Mouse (Mus musculus): Measurements from ENCODE around the gene Spef1. TPM values are rescaled to one million over a fixed set of nuclear protein-coding genes. Genes with fewer than 3 reads are reported as not detected.

Spef1 gene
- polyA plus RNA-seq, 1 experiment from 2014 or later, result 1.1 TPM

DNA sequence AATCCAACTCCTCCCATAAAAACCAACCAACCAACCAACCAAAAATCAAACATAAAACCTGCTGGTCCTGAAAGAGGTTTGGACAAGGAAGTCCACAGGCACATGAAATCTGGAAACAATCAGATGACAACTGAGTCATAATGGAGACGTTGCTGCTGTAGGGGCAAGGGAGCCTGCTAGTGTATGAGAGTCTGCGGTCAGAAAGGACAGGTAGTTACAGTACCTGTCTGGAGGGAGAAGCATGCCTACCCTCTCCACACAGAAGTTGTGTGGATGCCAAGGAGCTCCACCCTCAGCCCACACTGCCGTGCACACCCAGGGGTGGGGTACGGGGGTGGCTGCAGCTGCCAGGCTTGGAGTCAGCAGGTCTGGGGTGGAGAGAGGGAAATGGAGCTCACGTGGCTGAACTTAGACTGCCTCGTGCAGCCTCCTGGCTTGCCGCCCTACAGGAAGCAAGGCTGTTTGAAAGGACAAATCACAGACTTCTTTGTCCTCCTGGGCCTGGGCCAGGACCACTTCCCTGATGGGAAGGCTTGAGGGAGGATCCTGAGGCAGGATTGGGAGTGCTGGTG lies 17.4 kb upstream of the Spef1 start:
- peak overlapping the region; percentile 95 for H3K27ac ChIP-seq
- H3K9ac ChIP-seq, result peak overlapping the region; percentile 49
- WGBS (ENCODE audit: insufficient replicate concordance), result 42% methylated on average over 7 of the region's 7 CpGs
- peaks cover 79% of the 10 kb centered on the region for H3K4me1 ChIP-seq
- peaks cover 37% of the 10 kb centered on the region for H3K36me3 ChIP-seq
- H3K4me3 ChIP-seq, result no peak overlapping the region
- no peaks in the 10 kb centered on the region for H3K27me3 ChIP-seq (replicated peaks)
- no peaks in the 10 kb centered on the region for H3K9me3 ChIP-seq (replicated peaks)
- ATAC-seq, result peak; percentile 42
- H3K4me2 ChIP-seq, result peak overlapping the region; percentile 59

DNA sequence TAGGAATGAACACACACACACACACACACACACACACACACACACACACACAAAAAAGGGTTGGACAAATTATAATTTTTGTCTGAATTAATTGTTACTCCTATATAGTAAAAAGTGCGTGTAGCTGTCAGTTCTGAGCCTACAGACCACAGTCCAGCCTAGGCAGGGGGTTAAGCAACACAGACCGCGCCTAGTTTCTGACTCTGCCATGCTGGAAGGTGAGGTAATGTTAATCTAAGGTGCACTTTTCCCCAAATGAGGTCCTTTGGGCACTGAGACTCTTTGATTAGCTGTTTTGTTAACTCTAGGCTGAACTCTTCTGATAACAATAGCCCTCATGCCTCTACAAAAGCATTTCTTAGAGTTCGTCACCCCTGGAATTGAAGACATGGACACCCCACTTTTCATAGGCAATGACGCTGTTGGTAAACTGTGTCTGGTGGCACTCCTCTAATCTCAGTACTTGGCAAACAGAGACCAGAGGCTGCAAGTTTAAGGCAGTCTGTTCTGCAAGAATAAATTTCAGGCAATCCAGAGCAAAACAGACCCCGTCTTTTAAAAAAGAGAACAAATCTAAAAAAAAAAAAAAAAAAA lies 16.8 kb upstream of the Spef1 start:
- H3K4me3 ChIP-seq, result no peak overlapping the region
- no peak for ATAC-seq
- H3K27me3 ChIP-seq (replicated peaks), result no peaks in the 10 kb centered on the region
- 0 out of 2 replicates have a peak overlapping the region, but pooled peaks have one; percentile 17 for H3K9ac ChIP-seq
- peaks cover 43% of the 10 kb centered on the region for H3K36me3 ChIP-seq
- no peaks in the 10 kb centered on the region for H3K9me3 ChIP-seq (replicated peaks)
- 0 out of 2 replicates have a peak overlapping the region, but pooled peaks have one; percentile 59 for H3K4me2 ChIP-seq
- H3K4me1 ChIP-seq, result peaks cover 74% of the 10 kb centered on the region
- H3K27ac ChIP-seq, result peak overlapping the region; percentile 95
- 86% methylated on average over 6 of the region's 6 CpGs for WGBS (ENCODE audit: insufficient replicate concordance)

DNA sequence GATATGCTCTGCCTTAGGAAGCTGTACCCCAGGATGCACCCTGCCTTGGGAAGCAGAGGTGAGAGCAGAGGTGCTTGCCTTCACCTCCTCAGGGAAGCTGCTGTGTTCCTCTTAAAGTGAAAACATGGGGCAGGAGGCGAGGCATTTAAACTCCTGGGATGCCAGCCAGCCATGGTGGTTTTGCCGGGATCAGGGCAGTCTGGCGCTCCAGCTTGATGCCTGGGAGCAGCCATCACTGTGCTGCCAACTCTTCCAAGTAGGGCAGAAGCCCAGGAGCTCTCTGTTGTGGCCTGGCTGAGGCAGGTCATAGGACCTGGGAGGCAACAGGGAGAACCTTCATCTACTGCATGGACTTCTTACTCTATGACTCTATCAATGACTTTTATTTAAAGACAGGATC lies 14.2 kb upstream of the Spef1 start:
- H3K4me3 ChIP-seq, result no peak overlapping the region
- 79% methylated on average over 3 of the region's 3 CpGs for WGBS (ENCODE audit: insufficient replicate concordance)
- H3K4me1 ChIP-seq, result peaks cover 55% of the 10 kb centered on the region
- no peaks in the 10 kb centered on the region for H3K9me3 ChIP-seq (replicated peaks)
- no peak overlapping the region for H3K9ac ChIP-seq
- H3K36me3 ChIP-seq, result peaks cover 69% of the 10 kb centered on the region
- no peak for ATAC-seq
- H3K27me3 ChIP-seq (replicated peaks), result no peaks in the 10 kb centered on the region
- no peak overlapping the region for H3K4me2 ChIP-seq
- 0 out of 2 replicates have a peak overlapping the region, but pooled peaks have one; percentile 37 for H3K27ac ChIP-seq

DNA sequence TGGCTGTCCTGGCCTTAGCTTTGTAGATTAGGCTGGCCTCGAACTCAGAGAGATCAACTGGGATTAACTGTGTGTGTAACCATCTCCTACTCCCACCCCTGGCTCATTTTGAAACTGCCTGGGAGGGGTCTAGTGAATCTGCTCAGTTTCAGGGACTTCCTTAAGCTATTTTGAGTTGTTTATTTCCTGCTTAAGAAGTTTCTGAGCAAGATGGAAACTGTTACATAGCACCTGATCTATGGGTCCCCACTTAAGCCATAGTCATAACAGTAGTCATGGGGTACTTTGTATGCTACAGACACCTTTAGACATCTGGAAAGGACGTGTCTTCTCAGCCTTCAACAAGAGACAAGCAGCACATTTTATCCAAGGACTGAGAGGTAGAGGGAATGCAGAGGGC lies 13.6 kb upstream of the Spef1 start:
- WGBS (ENCODE audit: insufficient replicate concordance), result 77% methylated on average over 2 of the region's 2 CpGs
- H3K4me3 ChIP-seq, result no peak overlapping the region
- H3K4me1 ChIP-seq, result peaks cover 50% of the 10 kb centered on the region
- H3K27me3 ChIP-seq (replicated peaks), result no peaks in the 10 kb centered on the region
- peak overlapping the region; percentile 15; the same call in 1 of the 2 replicates for H3K27ac ChIP-seq
- ATAC-seq, result no peak
- no peak overlapping the region for H3K9ac ChIP-seq
- H3K4me2 ChIP-seq, result no peak overlapping the region
- H3K9me3 ChIP-seq (replicated peaks), result no peaks in the 10 kb centered on the region
- peaks cover 75% of the 10 kb centered on the region for H3K36me3 ChIP-seq

DNA sequence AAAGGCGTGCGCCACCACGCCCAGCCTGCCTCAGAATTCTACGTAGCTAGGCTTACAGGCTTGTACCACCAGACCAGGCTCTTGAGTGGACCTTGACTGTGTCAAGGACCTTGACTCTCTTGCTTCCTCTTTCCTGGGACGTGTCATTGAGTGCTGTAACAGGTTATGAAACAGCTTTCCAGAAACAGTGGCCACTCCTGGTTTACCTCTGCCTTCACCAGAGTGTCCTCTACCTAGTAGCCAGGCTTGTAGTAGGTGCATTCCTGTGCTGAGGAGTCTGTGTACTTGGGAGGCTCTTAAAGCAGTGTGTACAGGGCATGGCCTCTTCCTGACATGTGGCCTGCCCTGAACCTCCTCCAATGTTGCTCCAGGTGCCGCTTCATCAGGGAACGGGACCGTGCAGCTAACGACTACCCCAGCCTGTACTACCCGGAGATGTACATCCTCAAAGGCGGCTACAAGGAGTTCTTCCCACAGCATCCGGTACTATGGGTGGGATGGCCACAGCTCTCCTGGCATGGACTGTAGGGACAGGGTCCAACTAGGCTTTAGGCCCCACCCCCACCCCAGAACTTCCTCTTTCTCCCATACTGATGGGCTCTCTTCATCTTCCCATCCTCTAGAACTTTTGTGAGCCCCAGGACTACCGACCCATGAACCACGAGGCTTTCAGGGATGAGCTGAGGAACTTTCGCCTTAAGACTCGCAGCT lies 9.7 kb upstream of the Spef1 start:
- peaks cover 100% of the 10 kb centered on the region for H3K36me3 ChIP-seq
- no peak overlapping the region for H3K27ac ChIP-seq
- H3K4me3 ChIP-seq, result no peak overlapping the region
- WGBS (ENCODE audit: insufficient replicate concordance), result 81% methylated on average over 16 of the region's 16 CpGs
- no peak overlapping the region for H3K9ac ChIP-seq
- ATAC-seq, result no peak
- H3K27me3 ChIP-seq (replicated peaks), result no peaks in the 10 kb centered on the region
- no peak overlapping the region for H3K4me2 ChIP-seq
- H3K9me3 ChIP-seq (replicated peaks), result no peaks in the 10 kb centered on the region
- H3K4me1 ChIP-seq, result peaks cover 14% of the 10 kb centered on the region; the same call in 1 of the 2 replicates

DNA sequence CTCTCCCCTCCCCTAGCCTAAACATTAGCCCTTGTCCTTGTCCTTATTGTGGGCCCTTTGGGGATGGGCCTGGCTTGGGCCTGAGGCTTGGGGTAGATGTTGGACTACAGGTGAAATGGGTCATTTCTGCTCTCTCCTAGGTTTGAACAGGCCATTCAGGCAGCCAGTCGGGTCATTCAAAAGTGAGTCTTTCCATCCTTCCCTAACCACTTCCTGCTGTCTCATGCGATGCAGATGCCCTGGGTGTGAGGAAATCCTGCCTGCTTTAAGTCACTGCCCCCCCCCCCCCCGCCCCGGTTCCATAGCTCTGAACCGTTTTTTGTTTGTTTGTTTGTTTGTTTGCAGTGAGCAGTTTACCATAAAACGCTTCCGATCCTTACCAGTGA lies 3.9 kb upstream of the Spef1 start:
- WGBS (ENCODE audit: insufficient replicate concordance), result 73% methylated on average over 7 of the region's 7 CpGs
- no peak for ATAC-seq
- peak overlapping the region; percentile 94 for H3K27ac ChIP-seq
- H3K4me1 ChIP-seq, result peaks cover 49% of the 10 kb centered on the region
- H3K9ac ChIP-seq, result no peak overlapping the region
- H3K36me3 ChIP-seq, result peaks cover 79% of the 10 kb centered on the region
- no peaks in the 10 kb centered on the region for H3K9me3 ChIP-seq (replicated peaks)
- H3K27me3 ChIP-seq (replicated peaks), result no peaks in the 10 kb centered on the region
- 0 out of 2 replicates have a peak overlapping the region, but pooled peaks have one; percentile 90 for H3K4me3 ChIP-seq
- H3K4me2 ChIP-seq, result peak overlapping the region; percentile 91

DNA sequence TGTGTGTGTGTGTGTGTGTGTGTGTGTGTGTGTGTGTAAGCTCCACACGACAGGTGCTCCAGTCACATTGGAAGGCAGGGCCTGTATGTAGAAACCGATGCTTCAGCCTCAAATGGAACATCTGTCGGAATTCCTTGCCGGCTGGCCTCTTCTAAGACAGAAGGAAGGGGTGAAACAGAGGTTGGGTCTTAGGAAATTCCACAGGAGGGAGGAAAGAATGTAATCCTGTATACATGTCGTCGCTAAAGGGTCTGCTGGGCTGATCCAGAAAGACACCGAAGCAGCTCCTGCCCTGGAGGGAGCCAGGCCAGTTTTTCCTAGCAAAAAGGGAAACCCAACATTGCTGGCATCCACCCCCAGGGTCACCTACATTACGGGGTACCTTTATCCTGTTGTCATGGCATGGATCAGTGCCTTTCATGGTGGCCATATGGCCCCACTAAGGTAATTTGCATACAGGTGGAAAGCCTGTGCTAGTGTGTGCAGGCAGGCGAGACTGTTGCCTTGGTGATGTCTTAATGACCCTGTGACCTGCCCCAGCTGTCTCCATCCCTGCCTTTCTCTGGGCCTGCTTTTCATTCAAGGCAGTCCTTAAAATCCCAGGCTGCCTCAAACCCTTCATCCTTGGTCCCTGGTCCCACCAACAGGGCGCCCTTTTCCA lies 3.4 kb upstream of the Spef1 start:
- H3K27me3 ChIP-seq (replicated peaks), result peaks cover 4% of the 10 kb centered on the region
- H3K27ac ChIP-seq, result peak overlapping the region; percentile 94
- H3K4me2 ChIP-seq, result peak overlapping the region; percentile 91
- H3K4me1 ChIP-seq, result peaks cover 54% of the 10 kb centered on the region
- no peaks in the 10 kb centered on the region for H3K9me3 ChIP-seq (replicated peaks)
- peaks cover 74% of the 10 kb centered on the region for H3K36me3 ChIP-seq
- 69% methylated on average over 10 of the region's 10 CpGs for WGBS (ENCODE audit: insufficient replicate concordance)
- ATAC-seq, result no peak
- H3K4me3 ChIP-seq, result peak overlapping the region; percentile 90
- H3K9ac ChIP-seq, result peak overlapping the region; percentile 97

DNA sequence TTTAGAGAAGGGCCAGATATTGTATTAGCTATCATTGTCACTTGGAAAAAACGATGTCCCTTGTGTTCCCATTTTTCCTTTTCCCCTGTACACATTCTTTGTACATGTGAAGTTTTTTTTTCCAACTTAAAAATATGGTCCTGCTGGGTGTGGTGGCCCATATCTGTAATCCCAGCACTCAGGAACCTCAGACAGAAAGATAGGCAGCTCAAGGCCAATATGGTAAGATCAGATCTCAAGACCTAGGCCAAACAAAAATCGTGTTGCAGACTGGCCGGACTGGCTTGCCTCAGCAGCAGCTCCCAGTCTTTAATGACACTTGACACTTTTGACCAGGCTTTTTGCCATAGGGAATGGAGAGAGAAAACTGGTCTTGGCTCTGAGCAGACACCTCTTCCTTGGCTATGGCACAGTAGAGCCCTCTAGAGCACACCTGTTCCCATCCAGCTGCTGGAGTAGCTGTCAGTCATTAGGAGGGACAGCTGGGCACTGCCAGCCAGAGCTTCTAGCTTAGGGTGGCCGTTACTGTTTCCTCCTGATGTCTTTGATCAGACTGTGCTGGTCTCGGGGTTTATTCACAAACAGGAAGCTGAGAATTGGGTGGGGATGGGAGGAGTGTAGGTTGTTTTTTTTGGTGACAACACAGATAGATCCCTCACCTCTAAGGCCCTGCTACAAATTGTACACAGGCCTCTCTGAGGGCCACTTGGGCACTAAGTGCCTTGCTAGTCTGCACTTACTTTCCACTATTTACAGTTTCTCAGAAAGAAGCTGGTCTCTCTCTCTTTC lies 2.6 kb upstream of the Spef1 start:
- peaks cover 55% of the 10 kb centered on the region for H3K4me1 ChIP-seq
- peak; percentile 61 for ATAC-seq
- H3K36me3 ChIP-seq, result peaks cover 67% of the 10 kb centered on the region
- no peaks in the 10 kb centered on the region for H3K9me3 ChIP-seq (replicated peaks)
- H3K27me3 ChIP-seq (replicated peaks), result peaks cover 9% of the 10 kb centered on the region
- peak overlapping the region; percentile 91 for H3K4me2 ChIP-seq
- peak overlapping the region; percentile 94 for H3K27ac ChIP-seq
- peak overlapping the region; percentile 97 for H3K9ac ChIP-seq
- WGBS (ENCODE audit: insufficient replicate concordance), result 26% methylated on average over 5 of the region's 5 CpGs
- H3K4me3 ChIP-seq, result peak overlapping the region; percentile 90

DNA sequence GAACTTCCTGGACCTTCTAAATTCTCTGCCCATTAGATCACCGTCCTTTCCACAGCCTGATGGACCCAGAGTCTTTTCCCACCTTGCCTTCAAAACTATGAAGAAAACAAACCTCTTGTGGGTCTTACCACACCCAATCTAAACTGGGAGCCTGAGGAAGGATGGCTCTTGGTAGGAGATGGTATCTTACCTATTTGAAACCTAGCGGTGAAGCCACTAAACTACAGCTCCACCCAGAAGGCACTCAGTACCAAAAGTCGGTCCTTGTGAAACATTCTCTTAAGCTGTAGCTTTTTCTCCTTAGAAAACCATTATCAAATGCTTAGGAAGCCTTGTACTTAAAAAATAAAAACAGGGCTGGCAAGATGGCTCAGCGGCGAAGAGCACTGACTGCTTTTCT lies 1.2 kb upstream of the Spef1 start:
- no peak for ATAC-seq
- Histone ChIP-seq H3K9me3 (replicated peaks) (no peaks in the 10 kb centered on the region), H3K4me2 (peak overlapping the region; percentile 91), H3K27me3 (replicated peaks) (peaks cover 9% of the 10 kb centered on the region), H3K9ac (peak overlapping the region; percentile 97), H3K4me1 (peaks cover 55% of the 10 kb centered on the region), H3K4me3 (peak overlapping the region; percentile 90), H3K27ac (peak overlapping the region; percentile 94), H3K36me3 (peaks cover 53% of the 10 kb centered on the region)
- 66% methylated on average over 5 of the region's 5 CpGs for WGBS (ENCODE audit: insufficient replicate concordance)

DNA sequence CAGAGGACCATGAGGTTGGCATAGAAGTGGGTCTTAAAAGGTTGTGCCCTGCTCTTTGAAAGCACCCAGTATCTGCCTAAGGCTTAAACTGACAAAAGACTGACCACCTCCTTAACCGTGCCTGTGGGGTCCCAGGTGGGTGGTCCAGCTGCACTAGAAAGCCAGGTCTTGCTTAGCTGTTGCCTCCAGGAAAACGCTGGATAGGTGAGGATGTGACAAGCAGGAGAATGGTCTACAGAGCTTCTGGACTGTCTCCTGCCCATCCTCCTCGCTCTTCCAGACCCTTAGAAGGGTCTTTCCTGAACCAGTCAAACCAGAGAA lies 480 bp upstream of the Spef1 start:
- Histone ChIP-seq H3K9ac (peak overlapping the region; percentile 97), H3K27ac (peak overlapping the region; percentile 94), H3K36me3 (peaks cover 45% of the 10 kb centered on the region), H3K4me1 (peaks cover 55% of the 10 kb centered on the region), H3K4me3 (peak overlapping the region; percentile 90), H3K9me3 (replicated peaks) (no peaks in the 10 kb centered on the region), H3K27me3 (replicated peaks) (peaks cover 9% of the 10 kb centered on the region), H3K4me2 (peak overlapping the region; percentile 91)
- ATAC-seq, result no peak
- WGBS (ENCODE audit: insufficient replicate concordance), result 26% methylated on average over 3 of the region's 3 CpGs

DNA sequence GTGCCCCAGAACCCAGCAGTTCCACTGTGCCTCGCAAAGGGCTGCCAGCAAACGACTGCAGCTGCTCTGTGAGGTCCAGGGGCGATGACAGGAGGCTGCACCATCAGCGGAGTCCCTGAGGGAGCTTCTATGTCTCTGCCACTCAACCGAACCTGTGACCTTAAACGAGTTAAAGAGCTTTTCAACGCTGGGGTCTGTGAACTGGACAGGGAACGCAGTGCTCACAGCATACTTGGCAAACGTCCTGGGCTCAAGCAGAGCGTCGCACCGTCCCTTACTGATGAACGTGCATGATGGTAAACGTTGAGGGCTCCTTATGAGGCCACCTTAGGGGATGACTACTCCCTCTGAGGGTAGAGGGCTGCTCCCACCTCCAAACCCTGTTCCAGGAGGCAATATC lies 739 bp downstream of the Spef1 start:
- ATAC-seq, result peak; percentile 11
- Histone ChIP-seq H3K9me3 (replicated peaks) (no peaks in the 10 kb centered on the region), H3K9ac (peak overlapping the region; percentile 97), H3K27me3 (replicated peaks) (peaks cover 9% of the 10 kb centered on the region), H3K4me1 (peaks cover 55% of the 10 kb centered on the region), H3K4me3 (peak overlapping the region; percentile 90), H3K27ac (peak overlapping the region; percentile 94), H3K4me2 (peak overlapping the region; percentile 91), H3K36me3 (peaks cover 33% of the 10 kb centered on the region)
- 4% methylated on average over 14 of the region's 14 CpGs for WGBS (ENCODE audit: insufficient replicate concordance)

Data from liver, embryonic 12.5 days (tissue).